Mouse (Mus musculus): ENCODE measurements around the gene Stra6l. TPM values are rescaled to one million over a fixed set of nuclear protein-coding genes. Genes with fewer than 3 reads are reported as not detected.
A peak's percentile ranks its signal among the peaks of the same experiment; 100 is the strongest.

The Stra6l gene
- total RNA-seq, 2 experiments from 2014 or later: not detected

DNA sequence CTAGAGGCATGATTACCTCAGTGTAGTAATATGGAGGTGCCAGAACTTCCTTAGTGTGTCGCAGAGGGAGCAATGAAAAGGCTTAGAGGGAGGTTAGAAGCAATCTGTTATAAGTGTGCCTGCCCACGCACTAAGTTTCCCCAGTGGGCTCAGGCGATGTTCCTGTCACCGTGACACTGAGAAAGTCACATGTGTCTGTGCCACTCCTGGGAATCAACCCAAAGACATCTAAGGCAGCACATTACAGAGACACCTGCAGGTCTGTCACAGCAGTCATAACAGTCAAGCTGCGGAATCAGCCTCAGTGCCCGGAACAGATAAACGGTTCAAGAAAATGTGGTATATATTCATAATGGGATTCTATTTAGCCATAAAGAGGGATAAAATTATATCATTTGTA, 16.5 kb upstream of the Stra6l start:
- no peak for ATAC-seq (replicated peaks; ENCODE audit: low FRiP score, poor library complexity, severe bottlenecking)

GRCm38 (mm10) chr4:45833461-45833860, 15.0 kb upstream of the Stra6l start:
- no peak for ATAC-seq (replicated peaks; ENCODE audit: low FRiP score, poor library complexity, severe bottlenecking)

DNA sequence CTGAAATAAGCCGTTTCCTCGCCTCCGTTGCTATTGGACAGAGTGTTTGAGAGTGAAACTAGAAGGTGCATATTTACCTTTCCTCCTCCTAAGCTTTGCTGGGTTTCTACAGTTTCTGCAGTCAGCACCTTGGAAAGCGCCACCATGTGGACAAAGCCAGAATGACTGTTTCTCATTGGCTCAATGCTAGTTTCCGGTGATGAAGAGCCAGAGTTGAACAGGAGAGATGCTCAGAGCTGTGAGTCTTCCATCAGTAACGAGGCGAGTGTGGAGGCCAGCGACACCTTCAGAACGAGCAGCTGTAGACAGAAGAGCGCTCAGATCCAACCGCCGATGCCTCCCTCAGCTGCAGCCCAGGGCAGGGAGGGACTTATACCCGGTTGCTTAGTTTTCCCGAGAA, 4.1 kb upstream of the Stra6l start:
- ATAC-seq (replicated peaks; ENCODE audit: low FRiP score, poor library complexity, severe bottlenecking): no peak

DNA sequence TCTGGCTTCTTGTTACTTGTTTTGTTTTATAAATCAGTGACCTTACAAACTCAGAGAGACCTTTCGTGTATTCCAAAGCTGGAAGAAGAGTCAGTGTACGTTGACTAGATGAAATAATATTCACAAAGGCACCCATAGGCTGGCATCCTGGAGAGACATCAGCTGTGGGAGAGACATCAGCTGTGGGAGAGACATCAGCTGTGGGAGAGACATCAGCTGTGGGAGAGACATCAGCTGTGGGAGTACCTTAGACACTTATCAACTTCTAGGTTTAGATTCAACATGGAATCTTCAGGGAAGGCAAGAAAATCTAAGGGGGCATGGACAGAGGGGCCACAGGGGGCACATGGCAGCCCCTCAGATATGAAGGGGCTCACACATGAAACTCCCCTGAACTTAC, 2.2 kb upstream of the Stra6l start:
- ATAC-seq (replicated peaks; ENCODE audit: low FRiP score, poor library complexity, severe bottlenecking): no peak

DNA sequence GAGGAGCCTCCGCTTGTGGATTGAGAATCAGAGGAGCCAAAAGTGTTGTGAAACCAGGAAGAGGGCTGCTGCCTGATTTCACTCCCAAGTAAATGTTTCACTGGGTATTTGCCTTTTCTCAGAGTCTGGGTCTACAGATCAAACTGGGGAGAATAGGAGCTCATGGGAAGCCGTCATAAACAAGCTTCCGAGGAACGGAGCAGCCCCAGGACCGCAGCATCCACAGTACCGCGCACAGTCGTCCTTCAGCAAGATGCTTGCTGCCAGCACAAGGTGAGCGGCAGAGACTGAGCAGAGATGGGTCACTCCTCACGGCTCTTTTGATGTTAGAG, 327 bp downstream of the Stra6l start:
- ATAC-seq (replicated peaks; ENCODE audit: low FRiP score, poor library complexity, severe bottlenecking): no peak

DNA sequence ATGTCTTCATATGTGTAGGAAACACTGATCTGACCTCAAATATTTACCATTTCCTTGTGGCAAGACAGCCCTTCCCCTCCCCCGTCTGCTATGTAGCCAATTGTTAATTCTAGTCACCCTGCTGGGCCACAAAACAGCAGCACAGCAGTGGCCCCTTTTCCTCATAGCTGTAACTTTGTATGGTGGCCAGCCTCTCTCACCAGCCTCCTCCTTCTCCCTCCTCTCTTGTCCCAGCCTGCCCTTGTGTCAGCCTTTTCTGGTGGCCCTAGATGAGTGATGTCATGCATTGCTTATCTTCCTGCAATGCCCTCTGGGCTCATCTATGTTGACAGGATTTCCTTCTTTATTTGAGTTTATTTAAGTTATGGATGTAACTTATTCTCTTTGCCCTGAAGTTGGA, 955 bp downstream of the Stra6l start:
- ATAC-seq (replicated peaks; ENCODE audit: low FRiP score, poor library complexity, severe bottlenecking): no peak

DNA sequence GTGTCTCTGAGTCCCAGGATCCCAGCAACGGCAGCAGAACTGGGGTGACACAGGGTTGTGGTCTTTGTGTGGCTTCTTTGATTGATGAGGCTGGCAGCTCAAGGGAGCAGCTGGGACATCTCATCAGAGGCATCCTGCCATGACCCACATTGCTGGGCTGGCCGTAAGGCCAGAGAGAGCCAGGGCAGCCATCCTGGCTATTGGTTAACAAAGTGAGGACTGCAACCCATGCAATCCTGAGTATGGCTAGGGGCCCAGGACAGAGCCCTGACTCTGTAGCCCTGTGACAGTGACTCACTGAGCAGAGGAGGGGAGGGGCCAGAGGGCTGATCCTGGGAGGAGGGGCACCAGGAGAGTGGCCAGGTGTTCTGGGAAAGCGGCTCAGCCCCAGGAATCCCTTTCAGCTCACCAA, 3.2 kb downstream of the Stra6l start:
- no peak for ATAC-seq (replicated peaks; ENCODE audit: low FRiP score, poor library complexity, severe bottlenecking)

GRCm38 (mm10) chr4:45853496-45854246, 5.2 kb downstream of the Stra6l start:
- ATAC-seq (replicated peaks; ENCODE audit: low FRiP score, poor library complexity, severe bottlenecking): no peak

DNA sequence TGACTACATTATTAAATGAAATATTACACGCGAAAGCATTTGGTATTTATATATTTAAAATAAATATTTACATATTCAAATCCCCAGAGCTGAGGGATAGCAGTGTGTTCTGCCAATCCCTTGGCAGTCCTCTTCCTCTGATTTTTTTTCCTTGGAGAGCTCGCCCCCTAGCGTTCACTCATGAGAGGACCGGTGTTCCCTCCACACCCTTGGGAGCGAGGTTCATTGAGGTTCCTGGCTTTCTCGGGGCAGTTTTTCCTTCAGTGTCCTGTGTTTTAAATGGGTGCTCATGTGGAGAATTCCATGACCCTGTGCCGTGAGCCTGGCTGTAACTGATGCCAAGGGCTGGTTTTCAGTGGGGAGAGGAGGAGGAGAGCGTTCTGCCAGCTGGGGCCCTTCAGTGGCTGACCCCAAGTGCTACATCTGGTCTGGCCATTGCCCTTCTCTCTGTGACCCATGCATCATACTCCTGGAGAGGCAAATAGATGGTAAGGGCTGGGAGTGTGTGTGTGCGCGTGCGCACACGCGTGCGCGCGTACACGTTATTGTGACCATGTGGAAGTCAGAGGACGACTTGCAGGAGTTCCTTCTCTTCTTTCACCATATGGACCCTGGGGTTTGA, 7.5 kb downstream of the Stra6l start:
- ATAC-seq (replicated peaks; ENCODE audit: low FRiP score, poor library complexity, severe bottlenecking): 0 out of 2 replicates have a peak, but pooled peaks have one; percentile 46

DNA sequence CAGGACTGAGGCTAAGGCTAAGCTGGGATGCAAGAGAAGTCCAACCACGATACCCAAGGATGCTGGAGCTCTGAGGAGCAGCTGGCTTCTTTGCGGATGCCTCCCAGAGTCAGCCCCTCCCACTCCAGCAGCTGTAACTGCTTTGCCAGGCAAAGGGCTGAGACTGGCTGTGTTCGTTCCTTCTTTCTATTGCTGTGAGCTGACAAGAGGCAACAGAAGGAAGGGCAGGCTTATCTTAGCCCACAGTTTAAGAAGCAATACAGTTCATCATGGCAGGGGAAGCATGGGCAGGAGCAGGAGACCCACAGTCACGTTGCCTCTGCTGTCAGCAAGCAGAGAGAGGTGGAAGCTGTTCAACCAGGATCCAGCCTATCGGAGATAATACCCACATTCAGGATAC, 12.7 kb downstream of the Stra6l start:
- no peak for ATAC-seq (replicated peaks; ENCODE audit: low FRiP score, poor library complexity, severe bottlenecking)

DNA sequence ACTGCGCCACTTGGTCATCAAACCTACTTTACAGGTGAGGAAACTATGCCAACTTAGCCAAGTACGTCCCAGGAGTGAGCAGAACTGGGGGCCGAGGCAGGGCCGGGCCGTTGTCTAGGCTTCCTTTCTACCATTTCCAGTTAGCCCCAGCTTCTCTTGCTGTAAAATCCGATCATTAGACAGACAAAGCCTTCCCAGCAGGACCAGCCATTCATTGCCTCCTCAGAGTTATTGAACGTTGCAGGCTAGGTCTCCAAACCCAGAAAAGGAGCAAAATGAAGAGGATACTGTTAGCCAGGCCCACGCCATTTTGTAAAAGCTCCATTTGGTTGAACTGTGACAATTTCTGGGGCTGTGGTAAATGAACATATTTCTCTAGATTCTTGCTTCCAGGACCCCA, 19.0 kb downstream of the Stra6l start:
- no peak for ATAC-seq (replicated peaks; ENCODE audit: low FRiP score, poor library complexity, severe bottlenecking)

GRCm38 (mm10) chr4:45869021-45869815, 20.8 kb downstream of the Stra6l start:
- no peak for ATAC-seq (replicated peaks; ENCODE audit: low FRiP score, poor library complexity, severe bottlenecking)

GRCm38 (mm10) chr4:45872147-45872546, 23.7 kb downstream of the Stra6l start:
- ATAC-seq (replicated peaks; ENCODE audit: low FRiP score, poor library complexity, severe bottlenecking): no peak

DNA sequence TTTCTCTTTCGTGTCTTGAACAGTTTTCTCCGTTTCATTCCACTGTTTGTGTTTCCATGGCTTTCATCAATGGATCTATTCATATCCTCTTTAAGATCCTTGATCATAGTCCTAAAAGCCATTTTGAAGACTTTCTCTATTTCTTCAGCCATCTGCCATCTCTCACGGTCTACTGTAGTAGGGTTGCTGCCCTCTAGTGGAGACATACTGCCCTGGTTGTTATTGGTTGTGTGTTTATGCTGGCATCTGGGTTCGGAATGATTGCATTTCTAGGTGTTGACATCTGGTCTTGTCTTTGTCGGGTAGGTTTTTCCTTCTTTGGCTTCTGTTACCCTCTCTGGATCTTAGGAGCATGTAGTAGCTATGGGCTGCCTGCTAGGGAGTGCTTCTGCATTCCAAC, 30.5 kb downstream of the Stra6l start:
- no peak for ATAC-seq (replicated peaks; ENCODE audit: low FRiP score, poor library complexity, severe bottlenecking)

GRCm38 (mm10) chr4:45882521-45882920, 34.1 kb downstream of the Stra6l start:
- ATAC-seq (replicated peaks; ENCODE audit: low FRiP score, poor library complexity, severe bottlenecking): no peak

- no peak for ATAC-seq (replicated peaks; ENCODE audit: low FRiP score, poor library complexity, severe bottlenecking)
Observed at GRCm38 (mm10) chr4:45883250-45883649, 34.8 kb downstream of the Stra6l start.

DNA sequence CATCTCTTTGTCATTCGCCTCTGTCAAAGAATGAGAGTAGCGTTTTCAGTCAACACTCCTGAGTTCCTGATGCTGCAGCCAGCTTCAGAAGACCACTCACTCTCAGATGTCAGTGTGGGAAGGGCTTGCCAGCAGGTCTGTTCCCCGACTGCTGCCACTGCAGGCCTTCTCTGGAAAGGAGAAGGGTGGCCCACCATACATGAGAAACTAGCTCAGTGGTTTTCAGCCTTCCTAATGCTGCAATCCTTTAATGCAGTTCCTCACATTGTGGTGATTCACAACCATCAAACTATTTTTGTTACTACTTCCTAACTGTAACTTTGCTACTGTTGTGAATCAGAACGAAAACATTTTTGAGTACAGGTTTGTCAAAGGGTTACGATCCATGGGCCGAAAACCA, 41.0 kb downstream of the Stra6l start:
- no peak for ATAC-seq (replicated peaks; ENCODE audit: low FRiP score, poor library complexity, severe bottlenecking)

GRCm38 (mm10) chr4:45890066-45890761, 41.8 kb downstream of the Stra6l start, which contains the start of gene Ccdc180:
Gene Ccdc180 (plus strand): TSS chr4:45890303.
- ATAC-seq (replicated peaks; ENCODE audit: low FRiP score, poor library complexity, severe bottlenecking): no peak

- no peak for ATAC-seq (replicated peaks; ENCODE audit: low FRiP score, poor library complexity, severe bottlenecking)
Observed at GRCm38 (mm10) chr4:45896425-45897081, 48.1 kb downstream of the Stra6l start.

DNA sequence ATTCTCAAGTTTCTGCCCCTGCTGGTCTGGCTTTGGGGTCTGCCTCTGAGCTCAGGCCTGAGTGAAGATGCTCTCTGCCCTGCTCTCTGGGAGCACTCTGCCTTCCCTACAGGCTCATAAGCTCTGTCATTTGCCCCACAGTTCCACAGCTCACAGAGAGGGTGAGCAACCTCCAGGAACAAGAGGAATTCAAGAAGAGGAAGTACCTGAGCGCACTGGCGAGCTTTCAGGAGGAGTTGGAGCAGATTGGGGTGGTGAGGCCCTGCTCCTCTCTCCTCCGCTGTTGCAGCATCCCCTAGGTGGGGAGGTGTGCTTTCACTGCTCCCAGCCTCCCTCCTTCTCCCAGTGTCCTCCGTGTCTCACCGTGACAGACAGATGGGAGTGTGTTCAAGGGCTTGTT, 49.9 kb downstream of the Stra6l start:
- ATAC-seq (replicated peaks; ENCODE audit: low FRiP score, poor library complexity, severe bottlenecking): no peak
